Mouse (Mus musculus) spleen, adult 2 months (tissue): ENCODE results near the gene Gpr107.

Experiments
- CTCF ChIP-seq: fragments of 200-500 bp; IDR thresholded peaks from 2 replicates; pipeline ENCODE4 v1.5.1; 2011; ENCODE audit warnings: mild to moderate bottlenecking, inconsistent platforms; ENCODE audit not compliant: insufficient read depth, insufficient read length, insufficient replicate concordance; ENCODE audit errors: extremely low read depth
- POLR2A ChIP-seq: fragments of 200-500 bp; IDR thresholded peaks from 2 replicates; pipeline ENCODE4 v1.6.1; 2011; ENCODE audit warnings: low read depth, low read length, inconsistent platforms

- no peak for TF ChIP-seq POLR2A
- TF ChIP-seq CTCF, result no peak
Measured at GRCm38 (mm10) chr2:31200051-31200450, 47.9 kb downstream of the Gpr107 start.
